Mouse (Mus musculus) CH12.LX (cell line): ENCODE measurements around the gene Smad6. TPM values are rescaled to one million over a fixed set of nuclear protein-coding genes. Genes with fewer than 3 reads are reported as not detected.

Experiments used
- DNase-seq: peaks from one replicate; pipeline ENCODE4 v3.0.0-alpha.2; 2013; ENCODE audit errors: extremely low read depth
- H3K27ac ChIP-seq: 2 replicates; pipeline ENCODE4 v1.5.1; 2012; ENCODE audit warnings: low read depth, mild to moderate bottlenecking, control low read depth, moderate library complexity; ENCODE audit not compliant: insufficient read depth
- H3K27me3 ChIP-seq: replicated peaks from 2 replicates; pipeline ENCODE3; 2012; ENCODE audit warnings: inconsistent platforms
- H3K36me3 ChIP-seq, 2 experiments: replicated peaks in 1 of 2; 2 replicates each; pipeline versions ENCODE3 to v1.6.1; 2012; ENCODE audit warnings: inconsistent platforms in 1 of 2, low read length in 1 of 2, mild to moderate bottlenecking in 1 of 2, mixed read lengths in 1 of 2, moderate library complexity in 1 of 2; ENCODE audit not compliant: control insufficient read depth in 1 of 2, insufficient read depth in 1 of 2
- H3K4me1 ChIP-seq, 2 experiments: 2 replicates each; pipeline ENCODE4 v1.6.1; 2012; ENCODE audit warnings: inconsistent platforms in 1 of 2, moderate library complexity in 1 of 2; ENCODE audit not compliant: insufficient read depth in 2 of 2, control insufficient read depth in 1 of 2
- H3K4me2 ChIP-seq: 2 replicates; pipeline ENCODE4 v1.6.1; 2012; ENCODE audit warnings: low read depth, mild to moderate bottlenecking, control low read depth; ENCODE audit not compliant: poor library complexity, insufficient read depth, severe bottlenecking
- H3K4me3 ChIP-seq, 3 experiments: fragments of 150-350 bp in 1 of 3; sonication (generic) in 1 of 3; replicated peaks in 1 of 3; 2 replicates each; pipeline versions ENCODE3 to v1.5.1; 2011 to 2012; ENCODE audit warnings: low read depth in 2 of 3, low read length in 2 of 3, mild to moderate bottlenecking in 2 of 3, moderate library complexity in 2 of 3, control low read depth in 1 of 3, improper control_type of control experiment in 1 of 3, inconsistent platforms in 1 of 3, mixed read lengths in 1 of 3; ENCODE audit not compliant: poor library complexity in 1 of 3
- H3K79me2 ChIP-seq: replicated peaks from 2 replicates; pipeline ENCODE4 v1.6.1; 2012; ENCODE audit warnings: mild to moderate bottlenecking, moderate library complexity; ENCODE audit not compliant: control insufficient read depth, poor library complexity, insufficient read depth, severe bottlenecking; ENCODE audit errors: extremely low read depth
- H3K9ac ChIP-seq: 2 replicates; pipeline ENCODE4 v1.6.1; 2012; ENCODE audit warnings: low read depth, mild to moderate bottlenecking, control low read depth, moderate library complexity; ENCODE audit not compliant: insufficient read depth
- H3K9me3 ChIP-seq: replicated peaks from 2 replicates; pipeline ENCODE3; 2012; ENCODE audit warnings: low read length, inconsistent platforms, mixed read lengths
- CHD1 ChIP-seq: IDR thresholded peaks from 2 replicates; pipeline ENCODE4 v1.6.1; 2012; ENCODE audit warnings: low read depth, low read length, improper control_type of control experiment, inconsistent platforms
- CTCF ChIP-seq, 2 experiments: IDR thresholded peaks in 1 of 2; conservative IDR thresholded peaks in 1 of 2; 2 replicates each; pipeline ENCODE4 v1.5.1; 2011 to 2012; ENCODE audit warnings: low read depth in 2 of 2, low read length in 2 of 2, improper control_type of control experiment in 1 of 2, inconsistent platforms in 1 of 2, mild to moderate bottlenecking in 1 of 2, moderate library complexity in 1 of 2
- EP300 ChIP-seq: IDR thresholded peaks from 2 replicates; pipeline ENCODE4 v1.6.1; 2011; ENCODE audit warnings: low read length, improper control_type of control experiment
- GABPA ChIP-seq: IDR thresholded peaks from 2 replicates; pipeline ENCODE4 v1.6.1; 2012; ENCODE audit warnings: low read depth, low read length, improper control_type of control experiment, inconsistent platforms; ENCODE audit not compliant: insufficient replicate concordance
- JUN ChIP-seq: IDR thresholded peaks from 2 replicates; pipeline ENCODE4 v1.6.1; 2011; ENCODE audit warnings: low read depth, mild to moderate bottlenecking, low read length, improper control_type of control experiment, moderate library complexity; ENCODE audit not compliant: insufficient read depth
- MAFK ChIP-seq: IDR thresholded peaks from 2 replicates; pipeline ENCODE4 v1.6.1; 2011; ENCODE audit warnings: low read length, improper control_type of control experiment; ENCODE audit not compliant: insufficient replicate concordance
- MYC ChIP-seq: IDR thresholded peaks from 2 replicates; pipeline ENCODE4 v1.6.1; 2011; ENCODE audit warnings: low read depth, mild to moderate bottlenecking, improper control_type of control experiment, low read length
- NELFE ChIP-seq: IDR thresholded peaks from 2 replicates; pipeline ENCODE4 v1.6.1; 2011; ENCODE audit warnings: low read depth, low read length, improper control_type of control experiment
- PAX5 ChIP-seq: IDR thresholded peaks from 2 replicates; pipeline ENCODE4 v1.6.1; 2012; ENCODE audit warnings: low read length, inconsistent platforms, mixed read lengths
- POLR2A ChIP-seq: IDR thresholded peaks from 2 replicates; pipeline ENCODE4 v1.6.1; 2011; ENCODE audit warnings: low read depth, mild to moderate bottlenecking, improper control_type of control experiment, low read length
- POLR2AphosphoS2 ChIP-seq: IDR thresholded peaks from 2 replicates; pipeline ENCODE4 v1.6.1; 2011; ENCODE audit warnings: low read depth, low read length, improper control_type of control experiment
- RAD21 ChIP-seq: IDR thresholded peaks from 2 replicates; pipeline ENCODE4 v1.6.1; 2011; ENCODE audit warnings: low read depth, mild to moderate bottlenecking, low read length, improper control_type of control experiment, moderate library complexity
- RCOR1 ChIP-seq: conservative IDR thresholded peaks from 2 replicates; pipeline ENCODE4 v1.6.1; 2012; ENCODE audit warnings: low read depth, mild to moderate bottlenecking, inconsistent platforms, low read length, improper control_type of control experiment
- UBTF ChIP-seq: IDR thresholded peaks from 2 replicates; pipeline ENCODE4 v1.6.1; 2012; ENCODE audit warnings: low read depth, mild to moderate bottlenecking, inconsistent platforms, low read length, improper control_type of control experiment, moderate library complexity
- USF1 ChIP-seq: IDR thresholded peaks from 2 replicates; pipeline ENCODE4 v1.6.1; 2014; ENCODE audit warnings: low read depth, mild to moderate bottlenecking, inconsistent platforms, low read length, improper control_type of control experiment
- USF2 ChIP-seq: conservative IDR thresholded peaks from 2 replicates; pipeline ENCODE4 v1.6.1; 2011; ENCODE audit warnings: low read depth, low read length, improper control_type of control experiment
- ZC3H11A ChIP-seq: IDR thresholded peaks from 2 replicates; pipeline ENCODE4 v1.6.1; 2012; ENCODE audit warnings: low read depth, mild to moderate bottlenecking, inconsistent platforms, low read length, improper control_type of control experiment
- ZNF384 ChIP-seq: IDR thresholded peaks from 2 replicates; pipeline ENCODE4 v1.6.1; 2012; ENCODE audit warnings: low read depth, low read length, improper control_type of control experiment, inconsistent platforms
- dilution Hi-C: fragments of 300-500 bp; cut with MboI; formaldehyde crosslinking; loops from 2 replicates; pipeline ENCODE4 v1.14.3; 2020; ENCODE audit warnings: low sequenced_read_pairs; ENCODE audit not compliant: extremely low pct_unique_long_range_greater_than_20kb, extremely low pct_ligation_motif_present
- in situ Hi-C: fragments of 300-500 bp; cut with MboI; formaldehyde crosslinking; loops from 3 replicates; pipeline ENCODE4 v1.14.3; 2019; ENCODE audit warnings: low sequenced_read_pairs, low pct_ligation_motif_present, low pct_unique_long_range_greater_than_20kb, mixed read lengths
- polyA plus RNA-seq: library from polyadenylated mRNA; unstranded; fragments of >175 nt; gene quantifications from 2 replicates; pipeline ENCODE4 v1.2.1, GENCODE M21; 2012; ENCODE audit warnings: low read depth; ENCODE audit not compliant: insufficient read length
- total RNA-seq, 2 experiments: library from RNA; depleted of rRNA; stranded (reverse); fragments of 300-350 nt in 1 of 2; fragments of >200 nt in 1 of 2; gene quantifications; 2 replicates each; pipeline ENCODE4 v1.2.3; 2012 to 2014

The Smad6 gene
- total and polyA plus RNA-seq, 3 experiments, result not detected

GRCm38 (mm10) chr9:63952591-63952990 is 69.3 kb downstream of the Smad6 start:
- Histone ChIP-seq H3K4me2 (no peak overlapping the region), H3K79me2 (no peaks in the 10 kb centered on the region), H3K27ac (no peak overlapping the region), H3K9ac (no peak overlapping the region), H3K4me3 (no peak overlapping the region), H3K36me3 (no peaks in the 10 kb centered on the region), H3K27me3 (peaks cover 2% of the 10 kb centered on the region), H3K4me1 (no peaks in the 10 kb centered on the region), H3K9me3 (no peaks in the 10 kb centered on the region)
- in situ Hi-C loops, result no loop called here
- dilution Hi-C loops, result no loop called here
- TF ChIP-seq RAD21, result no peak
- TF ChIP-seq USF1, result no peak
- no peak for TF ChIP-seq POLR2AphosphoS2
- TF ChIP-seq PAX5, result no peak
- no peak for TF ChIP-seq MAFK
- TF ChIP-seq EP300, result no peak
- no peak for TF ChIP-seq GABPA
- TF ChIP-seq JUN, result no peak
- no peak for DNase-seq

DNA sequence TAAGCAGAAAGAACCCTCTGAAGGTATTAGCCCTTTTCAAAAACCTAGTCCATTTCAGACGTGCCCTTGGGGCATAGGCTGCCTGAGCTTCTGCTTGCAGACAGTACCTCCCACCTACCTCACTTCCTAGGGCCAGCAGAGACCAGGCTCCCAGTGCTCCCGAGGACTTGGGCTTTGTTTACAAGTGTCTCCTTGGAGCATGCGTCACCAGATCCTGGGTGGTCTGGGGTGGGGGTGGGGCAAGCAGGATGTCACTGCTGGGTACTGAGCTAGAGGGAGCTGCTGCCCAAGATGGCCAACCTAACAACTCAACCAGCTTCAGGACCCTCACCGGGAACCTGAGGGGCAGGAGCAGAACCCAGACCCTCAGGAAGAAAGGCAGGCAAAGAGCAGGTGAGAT is 71.5 kb downstream of the Smad6 start:
- Histone ChIP-seq H3K9ac (no peak overlapping the region), H3K27me3 (no peaks in the 10 kb centered on the region), H3K4me1 (no peaks in the 10 kb centered on the region), H3K9me3 (no peaks in the 10 kb centered on the region), H3K36me3 (no peaks in the 10 kb centered on the region), H3K4me2 (no peak overlapping the region), H3K4me3 (no peak overlapping the region), H3K79me2 (no peaks in the 10 kb centered on the region), H3K27ac (no peak overlapping the region)
- DNase-seq, result no peak
- no peak for TF ChIP-seq USF2
- TF ChIP-seq POLR2A, result no peak
- TF ChIP-seq ZNF384, result no peak
- no peak for TF ChIP-seq CTCF (conservative IDR thresholded peaks at IDR 0.05 in 1 of 2, IDR thresholded peaks at IDR 0.05 in 1 of 2; ENCODE audit: low read depth in 2 of 2, low read length in 2 of 2)
- no peak for TF ChIP-seq RCOR1
- no peak for TF ChIP-seq USF1
- TF ChIP-seq MYC, result no peak
- no peak for TF ChIP-seq NELFE
- no peak for TF ChIP-seq POLR2AphosphoS2
- TF ChIP-seq UBTF, result no peak
- no peak for TF ChIP-seq EP300
- TF ChIP-seq ZC3H11A, result no peak
- no peak for TF ChIP-seq GABPA
- TF ChIP-seq CHD1, result no peak
- no peak for TF ChIP-seq PAX5
- in situ Hi-C loops (no loop called here), dilution Hi-C loops (no loop called here)
